In genomic region chr4:32940984-32941383, GRCm38 (mm10) we compare ENCODE assay signal across 24 mouse cellular contexts.
"Had no signal": no experiment of that assay in that cellular context is flagged by ENCODE, and none has a peak within 500 bp of the region (broad histone marks: within the 10 kb centered on the region; RNA-seq: fewer than 3 reads in every experiment).

No protein-coding gene starts in this region.

- H3K9ac ChIP-seq: heart, embryonic 13.5 days; heart, embryonic 15.5 days; hindbrain, embryonic 13.5 days; hindbrain, embryonic 15.5 days; limb, embryonic 13.5 days; limb, embryonic 15.5 days; liver, embryonic 12.5 days; liver, embryonic 14.5 days had no signal

- H3K27me3 ChIP-seq: heart, embryonic 13.5 days; heart, embryonic 15.5 days; hindbrain, embryonic 13.5 days; hindbrain, embryonic 15.5 days; limb, embryonic 13.5 days; limb, embryonic 15.5 days had no signal

- H3K36me3 ChIP-seq: heart, embryonic 13.5 days; heart, embryonic 15.5 days; hindbrain, embryonic 13.5 days; hindbrain, embryonic 15.5 days; limb, embryonic 13.5 days; limb, embryonic 15.5 days; liver, embryonic 12.5 days had no signal

- DNase-seq: gastrocnemius, postnatal 14 days; gastrocnemius, postnatal 36 days; heart, adult 11 months; heart, adult 2 months; heart, postnatal 14 days; heart, postnatal 36 days; kidney, adult 11 months; kidney, adult 8-10 months; kidney, postnatal 10 days; kidney, postnatal 25 days; kidney, postnatal 4 days; layer of hippocampus, postnatal 36 days; left cerebral cortex, postnatal 4 days had no signal

- ATAC-seq: hindbrain, postnatal 0 days; intestine, embryonic 16.5 days; liver, embryonic 12.5 days had no signal

- H3K4me1 ChIP-seq: hindbrain, embryonic 15.5 days; liver, embryonic 12.5 days had no signal

- H3K9me3 ChIP-seq: heart, embryonic 13.5 days; heart, embryonic 15.5 days; hindbrain, embryonic 13.5 days; hindbrain, embryonic 15.5 days; limb, embryonic 13.5 days; limb, embryonic 15.5 days; liver, embryonic 12.5 days had no signal

- H3K4me2 ChIP-seq: heart, embryonic 11.5 days; heart, embryonic 13.5 days; heart, embryonic 15.5 days; hindbrain, embryonic 13.5 days; hindbrain, embryonic 15.5 days; limb, embryonic 13.5 days; limb, embryonic 15.5 days; liver, embryonic 12.5 days had no signal

- H3K4me3 ChIP-seq: heart, adult 2 months; heart, embryonic 13.5 days; heart, embryonic 15.5 days; hindbrain, embryonic 13.5 days; hindbrain, embryonic 15.5 days; limb, embryonic 13.5 days; limb, embryonic 15.5 days; liver, embryonic 12.5 days had no signal

- H3K27ac ChIP-seq: heart, adult 2 months; heart, embryonic 13.5 days; heart, embryonic 15.5 days; hindbrain, embryonic 13.5 days; hindbrain, embryonic 15.5 days; hindbrain, postnatal 0 days; limb, embryonic 13.5 days; limb, embryonic 15.5 days; liver, embryonic 12.5 days; liver, embryonic 14.5 days had no signal
